Mouse (Mus musculus) NIH3T3 (cell line): ENCODE measurements around the gene P4hb.

Experiments used
- DNase-seq: peaks from one replicate; pipeline ENCODE4 v3.0.0-alpha.2; 2012; ENCODE audit warnings: low read depth

Gene P4hb

DNA sequence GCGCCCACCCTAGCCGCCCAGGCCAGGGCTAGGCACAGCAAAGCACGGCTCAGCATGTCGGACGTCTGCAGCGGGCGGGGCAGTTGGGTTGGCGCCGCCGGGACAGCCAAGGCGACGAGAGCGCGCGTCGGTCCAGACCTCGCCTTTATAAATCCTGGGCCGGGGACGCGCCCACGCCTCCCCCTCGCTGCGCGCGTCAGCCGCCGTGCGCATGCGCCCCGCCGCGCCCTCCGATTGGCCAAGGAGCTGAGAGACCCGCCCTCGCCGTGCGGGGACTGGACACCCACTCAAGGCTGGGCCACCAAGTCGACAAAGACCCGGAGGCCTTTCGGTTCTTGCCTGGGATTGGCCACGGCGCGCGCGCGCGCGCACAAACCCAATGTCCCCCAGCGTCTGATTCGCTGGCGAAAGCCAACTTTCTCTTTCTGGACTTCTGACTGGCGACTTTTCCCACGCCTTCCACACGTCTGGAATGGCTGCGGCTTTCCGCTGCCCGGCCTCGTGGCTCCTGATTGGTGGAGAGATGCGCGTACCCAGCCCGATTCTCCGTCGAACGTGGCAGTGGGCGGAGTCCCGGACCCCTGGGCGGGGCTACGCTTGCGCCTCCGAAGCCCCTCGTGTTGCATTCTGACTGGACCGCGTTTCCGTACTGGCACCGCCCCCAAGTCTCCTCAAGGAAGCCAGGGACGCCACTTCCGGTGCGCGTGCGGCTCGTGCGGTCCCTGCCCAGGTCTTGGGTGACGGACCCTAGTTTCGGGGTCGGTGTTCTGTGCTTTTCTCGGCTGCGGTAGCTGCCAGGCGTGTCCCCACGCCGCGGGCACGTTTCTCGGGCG is at the start of gene P4hb:
Gene P4hb (minus strand): TSS at position 502 of the 833 bp plus-strand sequence.
- DNase-seq, result peak; percentile 100

DNA sequence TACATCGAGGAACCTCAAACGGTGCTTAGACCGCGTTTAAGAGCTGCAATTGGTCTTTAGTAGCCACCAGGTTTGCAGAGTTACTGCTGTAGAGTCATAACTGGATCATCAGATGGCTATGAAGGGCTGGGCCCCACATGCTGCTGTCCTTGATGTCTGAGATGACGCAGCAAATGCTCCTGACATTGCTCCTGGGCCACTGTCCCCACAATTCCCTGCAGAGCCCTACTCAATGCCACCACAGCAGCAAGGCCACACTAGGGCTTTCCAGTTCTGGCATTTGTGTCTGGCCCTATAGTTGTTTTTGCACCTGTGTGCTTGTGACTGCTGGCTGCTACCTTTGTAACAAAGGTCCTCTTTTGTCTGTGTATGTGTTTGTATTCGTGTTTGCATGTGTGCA is 49.8 kb upstream of the P4hb start:
- no peak for DNase-seq

DNA sequence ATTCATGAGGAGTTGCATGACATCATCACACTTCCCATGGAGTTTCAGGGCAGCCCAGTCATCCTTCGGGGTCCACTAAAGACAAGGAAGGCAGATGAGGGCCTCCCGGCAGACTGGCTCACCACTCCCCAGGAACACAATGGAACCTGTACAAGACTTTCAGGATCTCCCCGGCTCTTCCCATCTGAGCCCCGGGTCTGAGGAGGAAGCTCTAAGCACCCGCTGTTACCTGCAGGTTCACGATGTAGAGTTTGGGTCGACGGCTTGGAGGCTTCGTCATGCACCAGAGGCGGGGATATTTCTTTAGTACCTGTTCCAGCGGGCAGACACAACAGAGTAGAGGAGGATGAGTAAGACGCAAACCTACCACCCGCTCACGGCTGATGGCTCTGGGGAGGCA is 47.1 kb upstream of the P4hb start:
- DNase-seq, result no peak

DNA sequence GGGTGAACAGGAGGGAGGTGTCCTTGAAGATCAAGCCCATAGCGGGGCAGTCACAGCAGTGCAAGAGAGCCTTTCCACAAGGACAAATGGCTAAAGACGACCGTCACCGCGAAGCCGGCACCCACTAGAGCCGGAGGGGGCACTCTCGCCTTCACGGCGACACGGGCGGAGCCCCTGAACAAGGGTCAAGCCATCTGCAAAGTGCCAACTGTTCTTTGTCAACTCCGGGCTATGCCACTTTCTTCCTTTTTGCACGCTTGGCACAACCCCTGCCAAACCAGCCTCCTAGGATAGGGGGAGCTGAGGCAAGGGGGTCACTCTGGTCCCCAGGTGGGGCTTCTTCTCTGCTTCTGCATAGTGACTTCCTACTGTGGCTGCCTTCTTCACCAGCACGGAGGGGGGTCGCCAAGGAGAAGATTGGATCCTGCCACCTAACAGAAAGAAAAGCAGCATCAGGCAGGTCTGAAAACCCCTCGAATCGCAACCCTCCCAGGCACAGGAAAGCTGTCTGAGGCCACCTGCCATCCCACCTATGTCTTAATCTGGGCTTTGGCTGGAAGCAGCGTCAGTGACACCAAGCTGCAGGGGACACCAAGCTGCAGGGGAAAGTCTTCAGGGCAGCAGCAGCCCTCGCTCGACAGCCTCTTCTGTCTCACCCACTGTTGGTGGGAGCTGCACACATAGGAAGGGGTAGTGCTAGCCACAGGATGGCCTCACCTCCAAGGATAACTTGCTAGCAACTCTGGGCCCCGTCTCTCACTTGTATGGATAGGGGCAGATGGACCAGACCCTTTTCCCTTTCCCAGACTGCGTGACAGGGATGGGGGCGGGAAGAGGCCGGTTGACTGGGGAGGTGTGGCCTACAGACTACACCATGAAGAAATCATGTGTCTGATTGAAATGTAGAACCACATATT is 45.8 kb upstream of the P4hb start:
- no peak for DNase-seq

DNA sequence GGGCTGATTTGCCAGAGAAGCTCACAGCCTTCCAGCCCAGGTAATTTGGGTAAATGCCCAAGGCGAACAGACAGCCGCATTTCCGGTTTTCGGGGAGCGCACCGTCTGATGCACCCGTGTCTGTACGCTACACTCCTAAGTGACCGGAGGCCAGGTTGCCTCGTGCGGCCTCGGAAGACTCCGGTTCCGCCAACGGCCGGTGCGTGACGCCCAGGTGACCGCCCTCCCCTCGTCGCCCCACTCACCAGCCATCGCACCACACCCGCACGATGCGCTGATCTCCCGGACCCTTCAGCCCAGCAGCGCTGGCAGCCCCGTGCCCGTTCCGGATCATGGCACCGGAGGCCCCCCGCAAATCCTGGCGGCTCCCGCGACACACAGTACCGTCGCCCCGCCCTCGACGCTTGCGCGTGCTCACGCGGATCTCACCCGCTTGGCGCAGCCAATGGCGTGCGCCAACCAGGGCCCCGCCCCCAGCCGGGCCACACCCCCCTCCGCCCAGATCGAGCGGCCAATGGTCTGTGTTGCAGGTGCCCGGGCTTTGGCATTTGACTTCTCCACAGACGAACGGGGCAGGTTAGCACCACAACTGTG is 44.6 kb upstream of the P4hb start, which contains the start of gene Pcyt2:
Gene Pcyt2 (minus strand): TSS at position 418 of the 594 bp plus-strand sequence.
- peak; percentile 78 for DNase-seq

DNA sequence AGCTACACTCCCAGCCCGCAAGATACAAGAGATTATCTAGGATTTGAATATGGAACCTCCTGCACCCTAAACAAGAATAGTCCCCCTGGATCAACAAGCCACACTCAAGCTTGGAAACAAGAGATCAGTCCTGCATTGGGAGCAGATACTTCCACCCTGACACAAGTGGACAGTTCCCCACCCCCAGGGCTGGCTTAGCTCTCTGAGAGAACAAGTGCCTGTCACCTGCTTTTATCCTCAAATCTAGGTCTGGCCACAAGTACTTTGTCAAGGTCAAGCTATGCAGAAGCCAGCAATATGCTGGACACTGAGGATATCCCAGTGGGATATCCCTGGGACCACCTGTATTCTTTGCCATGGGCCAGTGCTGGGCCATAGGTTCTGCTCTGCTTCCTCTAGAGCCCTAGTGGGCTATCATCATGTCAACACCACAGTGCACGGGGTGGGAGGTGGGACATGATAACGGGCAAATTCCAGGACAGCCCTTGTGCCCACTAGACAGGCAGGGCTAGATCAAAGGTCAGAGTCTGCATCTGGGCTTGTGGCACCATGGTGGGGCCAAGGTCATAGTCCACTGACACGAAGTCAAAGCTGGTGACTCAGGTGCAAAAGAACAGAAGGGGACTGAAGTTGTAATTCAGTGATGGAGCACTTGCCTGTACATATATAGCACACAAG is 43.7 kb upstream of the P4hb start:
- no peak for DNase-seq

DNA sequence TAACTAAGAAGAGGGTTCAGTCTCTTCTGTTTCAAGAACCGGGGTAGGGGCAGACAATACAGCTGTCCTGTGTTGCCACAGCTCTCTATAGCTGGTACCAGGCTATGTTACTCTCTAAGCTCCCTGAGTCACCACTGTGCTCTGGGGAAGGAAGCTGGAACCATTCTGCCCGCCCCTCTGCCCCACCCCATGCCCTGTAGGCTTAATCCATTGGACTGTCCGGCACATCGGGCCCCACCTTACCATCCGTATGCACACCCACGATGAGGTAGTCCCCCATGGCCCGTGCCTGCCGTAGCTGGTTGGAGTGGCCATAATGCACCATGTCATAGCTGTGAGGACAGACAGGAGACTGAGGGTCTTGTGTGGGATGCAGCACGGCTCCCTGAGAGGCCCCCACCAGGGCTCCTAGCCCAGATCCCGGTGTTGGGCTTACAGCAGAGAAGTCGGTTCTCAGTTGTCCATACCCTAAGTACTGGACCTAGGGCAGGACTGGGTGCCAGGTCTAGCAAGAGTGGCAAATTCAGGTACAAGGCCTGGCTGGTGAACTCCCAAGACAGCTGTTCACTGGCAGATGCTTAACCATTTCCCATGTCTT is 42.7 kb upstream of the P4hb start:
- no peak for DNase-seq

DNA sequence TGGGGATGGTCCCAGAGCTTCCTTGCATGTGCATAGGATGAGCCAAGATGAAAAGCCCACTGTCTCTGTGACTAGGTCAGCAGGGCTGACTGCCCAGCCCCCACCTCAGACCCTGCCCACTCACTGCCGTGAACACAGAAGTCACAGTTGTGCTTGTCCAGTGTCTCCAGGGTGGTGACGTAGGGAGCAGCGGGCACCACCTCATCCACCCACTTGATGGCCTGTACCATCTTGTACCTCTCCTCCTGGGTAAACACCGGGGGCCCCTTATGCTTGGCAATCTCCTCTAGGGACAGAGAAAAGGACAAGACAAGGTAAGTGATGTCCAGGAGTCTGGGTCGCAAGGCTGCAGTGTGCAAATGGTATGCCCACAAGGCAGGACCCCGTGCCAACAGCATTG is 42.1 kb upstream of the P4hb start:
- DNase-seq, result no peak

DNA sequence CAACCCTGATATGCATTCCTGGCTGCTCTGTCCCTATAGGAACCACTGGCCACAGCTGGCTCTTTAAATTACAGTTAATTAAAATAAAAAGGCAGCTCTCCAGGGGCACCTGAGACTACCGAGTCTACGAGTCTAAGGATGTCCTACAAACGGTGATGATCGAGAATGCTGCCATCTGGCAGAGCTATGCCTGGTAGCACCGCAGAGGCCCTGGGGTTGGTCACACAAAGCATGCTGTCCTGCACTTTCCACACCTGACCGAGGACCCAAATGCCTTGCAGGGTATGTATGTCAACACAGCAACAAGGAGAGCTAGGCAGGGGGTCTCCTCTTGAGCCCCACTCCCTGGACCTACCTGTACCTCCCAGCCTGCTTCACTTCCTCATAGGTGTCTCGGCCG is 40.9 kb upstream of the P4hb start:
- no peak for DNase-seq

DNA sequence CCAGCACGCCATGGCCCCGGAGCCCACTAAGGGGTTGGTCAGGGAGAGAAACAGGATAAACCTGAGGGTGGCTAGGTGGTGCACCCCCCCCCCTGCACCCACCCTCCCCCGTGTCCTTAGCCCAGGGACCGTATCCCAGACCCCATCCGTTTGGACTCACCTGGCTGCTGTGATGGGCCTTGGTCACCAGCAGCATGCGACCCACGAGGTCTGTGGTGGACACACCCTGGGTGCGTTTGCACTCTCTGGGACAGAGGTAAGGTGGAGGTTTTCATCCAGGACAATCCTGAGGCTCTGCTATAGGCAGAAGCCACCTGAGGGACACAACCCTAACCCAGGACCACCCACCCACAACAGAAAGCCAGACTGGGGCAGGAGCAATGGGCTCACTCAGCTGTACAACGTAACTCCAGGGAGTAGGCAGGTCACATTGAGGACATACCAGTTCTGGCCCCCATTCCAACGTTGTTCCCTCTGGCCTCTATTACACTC is 40.5 kb upstream of the P4hb start:
- no peak for DNase-seq

DNA sequence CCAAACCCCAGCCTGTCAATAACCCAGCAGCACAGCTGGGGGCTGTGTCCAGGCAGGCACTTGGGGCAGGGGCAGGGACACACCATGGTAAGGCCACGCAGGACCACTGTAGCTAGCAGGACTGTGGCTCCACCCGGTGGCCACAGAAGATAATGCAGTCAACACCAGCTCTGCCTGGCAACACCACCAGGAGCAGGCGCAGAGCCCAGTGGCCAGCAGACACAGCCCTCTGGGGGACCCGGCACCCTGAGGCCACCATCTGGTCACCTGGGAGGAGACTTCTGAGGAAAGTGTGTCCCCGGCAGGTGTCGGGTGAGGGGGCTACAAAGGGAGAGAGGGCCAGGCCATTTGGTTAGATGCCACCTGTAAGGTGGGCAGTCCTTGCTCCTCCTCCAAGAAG is 39.7 kb upstream of the P4hb start:
- DNase-seq, result peak; percentile 85

DNA sequence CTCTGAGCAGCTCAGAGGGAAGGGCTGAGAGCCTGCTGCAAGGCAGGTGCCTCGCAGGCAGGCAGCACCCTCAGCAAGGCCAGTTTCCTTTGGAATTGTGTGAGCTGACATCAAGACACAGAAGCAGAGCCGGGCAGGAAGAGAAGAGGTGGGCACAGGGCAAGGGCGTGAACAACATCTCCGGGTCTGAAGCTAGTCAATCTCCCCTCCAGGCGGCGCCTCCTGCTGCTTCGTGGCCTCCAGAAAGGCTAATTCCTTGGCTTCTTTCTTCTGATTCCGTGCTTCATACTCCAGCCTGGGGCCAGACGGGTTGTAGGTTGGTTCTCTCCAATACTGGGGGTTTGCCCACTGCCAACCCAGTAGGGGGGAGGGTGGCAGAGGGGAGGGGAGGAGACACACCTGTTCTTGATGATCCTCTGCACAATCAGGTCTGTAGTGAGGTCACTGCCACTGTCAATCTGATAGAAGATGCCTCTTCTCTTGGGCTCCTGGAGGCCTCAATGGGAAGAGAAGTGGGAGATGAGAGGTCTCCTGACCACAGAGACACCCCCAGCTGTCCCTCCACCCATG is 37.5 kb upstream of the P4hb start:
- DNase-seq, result no peak

DNA sequence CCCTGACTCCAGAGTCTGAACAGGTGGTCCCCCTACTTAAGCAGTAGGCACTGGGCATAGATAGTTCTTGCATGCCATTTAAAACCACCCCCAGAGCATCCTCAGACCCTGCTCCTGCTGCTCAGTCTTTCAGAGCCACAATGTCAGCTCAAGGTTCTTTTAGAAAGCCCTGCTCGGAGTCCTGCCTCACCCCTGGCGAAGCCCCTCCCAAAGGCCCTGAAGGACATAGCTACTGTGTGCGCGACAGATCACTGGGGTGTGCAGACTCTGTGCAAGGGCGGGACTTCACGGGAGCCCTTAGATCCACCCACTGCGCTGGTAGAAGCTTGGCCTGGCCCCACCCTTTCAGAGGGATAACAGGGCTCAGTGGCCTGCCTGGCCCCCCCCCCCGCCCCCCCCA is 36.2 kb upstream of the P4hb start:
- DNase-seq, result no peak

DNA sequence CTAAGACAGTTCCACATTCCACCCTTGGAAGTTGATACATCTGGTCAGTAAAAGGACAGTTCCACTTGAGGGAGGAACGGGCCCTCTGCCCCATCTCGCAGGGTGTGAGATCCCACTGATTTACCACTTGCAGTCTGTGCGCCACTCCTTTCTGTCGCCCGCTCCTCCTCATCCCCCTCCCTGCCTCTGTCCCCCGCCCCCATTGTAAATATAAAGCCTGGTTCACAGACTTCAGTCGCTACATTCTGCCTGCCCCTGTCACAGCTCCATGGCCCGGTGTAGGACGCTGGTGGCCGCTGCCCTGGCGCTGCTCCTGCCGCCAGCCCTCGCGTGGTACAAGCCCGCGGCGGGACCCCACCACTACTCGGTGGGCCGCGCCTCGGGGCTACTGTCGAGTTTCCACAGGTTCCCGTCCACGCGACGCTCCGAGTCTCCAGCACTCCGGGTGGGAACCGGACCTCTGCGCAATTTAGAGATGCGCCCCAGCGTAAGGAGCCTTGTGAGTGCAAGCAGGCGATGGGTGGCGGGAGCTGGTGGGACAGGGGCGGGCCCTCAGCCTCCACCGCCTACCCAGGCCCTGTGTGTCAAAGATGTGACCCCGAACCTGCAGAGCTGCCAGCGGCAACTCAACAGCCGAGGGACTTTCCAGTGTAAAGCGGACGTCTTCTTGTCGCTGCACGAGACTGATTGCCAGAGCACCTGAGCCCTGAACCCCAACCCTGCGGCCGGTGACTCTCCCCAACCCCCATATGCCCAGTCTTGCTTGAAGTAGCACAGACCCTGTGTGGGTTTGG is 35.4 kb upstream of the P4hb start, which contains the start of gene Npb:
Gene Npb (plus strand): TSS at position 237 of the 794 bp plus-strand sequence.
- DNase-seq, result no peak

DNA sequence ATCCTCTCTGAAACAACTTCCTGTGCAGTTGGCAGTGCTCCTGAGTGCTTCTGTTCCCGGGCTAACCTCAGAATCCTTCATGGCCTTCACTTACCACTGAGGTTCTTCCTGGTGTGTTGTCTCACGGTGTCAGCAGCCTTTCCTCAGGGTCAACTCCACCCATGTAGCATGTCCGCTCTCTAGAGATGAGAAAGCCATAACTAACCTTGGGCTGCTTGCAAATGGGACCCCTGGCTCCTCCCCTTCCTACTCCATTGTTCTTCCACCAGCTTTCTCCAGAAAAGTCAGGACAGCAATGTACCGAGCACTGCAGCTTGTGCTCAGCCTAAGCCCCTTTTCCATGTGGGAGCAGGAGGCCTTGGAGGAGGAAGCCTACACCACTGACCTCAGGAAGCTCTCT is 33.7 kb upstream of the P4hb start:
- no peak for DNase-seq

DNA sequence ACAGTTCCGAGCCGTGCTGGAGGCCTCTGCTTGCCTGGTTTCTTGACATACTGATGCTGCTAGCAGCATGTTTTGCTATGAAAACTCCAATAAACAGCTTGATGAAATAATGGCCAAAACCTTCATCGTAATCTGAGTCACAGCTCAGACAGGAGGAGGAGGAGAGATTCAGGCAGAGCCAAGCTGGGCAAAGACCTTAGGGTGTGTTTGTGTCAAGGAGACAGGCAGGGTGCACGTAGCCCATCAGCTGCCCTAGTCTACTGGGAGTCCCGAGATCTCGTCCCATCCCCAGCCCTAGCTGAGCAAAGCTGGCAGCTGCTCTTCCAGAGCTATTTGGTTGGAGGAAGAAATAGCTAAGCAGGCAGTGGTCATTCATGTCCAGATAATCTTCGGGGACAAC is 32.6 kb upstream of the P4hb start:
- no peak for DNase-seq

DNA sequence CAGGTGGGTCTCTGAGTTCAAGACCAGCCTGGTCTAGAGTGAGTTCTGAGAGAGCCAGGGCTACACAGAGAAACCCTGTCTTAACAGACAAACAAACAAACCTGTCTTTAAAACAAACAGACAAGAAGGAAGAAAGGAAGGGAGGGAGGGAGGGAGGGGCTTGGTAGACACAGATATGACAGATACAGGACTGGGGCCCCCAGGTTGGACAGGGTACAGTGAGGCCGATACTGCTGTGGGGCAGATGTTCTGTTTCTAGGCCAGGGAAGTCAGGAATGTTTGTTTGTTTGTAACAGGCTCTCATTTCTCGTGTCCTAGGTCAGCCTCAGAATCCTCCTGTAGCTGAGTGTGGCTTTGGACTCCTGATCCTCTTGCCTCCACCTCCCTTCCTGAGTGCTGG is 30.5 kb upstream of the P4hb start:
- DNase-seq, result no peak

DNA sequence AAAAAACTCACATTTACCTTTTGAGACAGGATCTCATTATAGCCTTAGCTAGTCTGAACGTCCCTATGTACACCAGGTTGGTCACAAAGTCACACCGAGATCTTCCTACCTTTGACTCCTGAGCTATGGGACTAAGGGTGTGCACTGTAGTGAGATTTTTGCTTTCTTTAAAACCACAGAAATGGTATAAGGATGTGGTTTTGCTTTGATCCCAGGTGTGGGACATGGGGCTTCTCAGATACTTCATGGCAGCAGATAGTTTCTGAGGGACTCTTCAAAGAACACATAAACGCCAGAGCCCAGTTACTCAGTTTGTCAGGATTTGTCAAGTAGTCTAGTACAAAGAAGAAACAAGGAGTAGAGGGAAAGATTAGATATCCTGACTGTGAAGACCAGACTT is 27.7 kb upstream of the P4hb start:
- DNase-seq, result no peak

DNA sequence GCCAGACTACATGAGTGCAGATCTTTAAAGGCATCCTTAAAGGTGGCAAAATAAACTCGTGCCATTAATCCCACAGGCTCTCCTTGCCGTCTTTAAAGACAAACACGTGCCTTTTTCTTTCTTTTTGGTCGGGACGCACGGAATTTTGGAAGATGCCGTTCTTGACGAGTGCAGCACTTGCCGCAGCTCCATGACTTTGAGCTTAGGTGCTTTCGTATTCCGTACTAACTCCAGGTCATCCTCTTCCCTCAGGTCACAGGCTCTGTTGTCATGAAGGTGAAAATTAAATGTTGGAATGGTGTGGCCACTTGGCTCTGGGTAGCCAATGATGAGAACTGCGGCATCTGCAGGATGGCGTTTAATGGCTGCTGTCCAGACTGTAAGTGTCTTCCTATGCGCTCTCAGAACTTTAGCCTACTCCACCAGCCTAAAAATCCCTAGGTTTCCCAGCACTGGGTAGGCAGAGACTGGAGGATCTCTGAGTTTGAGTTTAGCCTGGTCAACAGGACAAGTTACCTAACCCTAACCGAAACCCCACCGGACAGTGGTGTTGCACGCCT is 26.0 kb upstream of the P4hb start:
- DNase-seq, result no peak
